Mouse (Mus musculus) T-helper 17 cell (primary cell): Measurements from ENCODE around the gene Tspan9.

Source experiments
- in situ Hi-C, 2 experiments: fragments of 300-600 bp; cut with MboI, MseI; formaldehyde crosslinking; loops; 1 replicate in 1 of 2; 2 replicates in 1 of 2; pipeline ENCODE4 v1.15.1; 2025; ENCODE audit warnings: high pct_unique_total_duplicates in 2 of 2

The Tspan9 gene

DNA sequence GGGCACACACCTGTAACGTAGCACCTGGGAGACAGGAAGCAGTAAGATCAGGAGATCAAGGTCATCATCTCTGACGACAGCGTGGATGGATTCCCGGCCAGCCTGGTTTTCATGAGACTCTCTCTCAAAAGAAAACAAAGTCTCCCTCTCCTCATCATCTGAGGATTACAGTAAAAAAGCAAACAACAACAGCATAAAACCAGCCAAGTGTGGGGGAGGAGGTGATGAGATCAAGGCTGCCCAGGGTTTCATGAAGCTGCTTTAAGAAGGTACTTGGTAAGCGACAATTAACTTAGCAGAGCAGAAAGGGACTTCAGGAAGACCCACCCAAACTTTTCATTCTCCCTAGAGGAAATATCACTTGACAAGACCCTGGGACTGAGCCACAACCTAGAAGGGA is 39.5 kb downstream of the Tspan9 start:
- in situ Hi-C loops, result no loop called here

DNA sequence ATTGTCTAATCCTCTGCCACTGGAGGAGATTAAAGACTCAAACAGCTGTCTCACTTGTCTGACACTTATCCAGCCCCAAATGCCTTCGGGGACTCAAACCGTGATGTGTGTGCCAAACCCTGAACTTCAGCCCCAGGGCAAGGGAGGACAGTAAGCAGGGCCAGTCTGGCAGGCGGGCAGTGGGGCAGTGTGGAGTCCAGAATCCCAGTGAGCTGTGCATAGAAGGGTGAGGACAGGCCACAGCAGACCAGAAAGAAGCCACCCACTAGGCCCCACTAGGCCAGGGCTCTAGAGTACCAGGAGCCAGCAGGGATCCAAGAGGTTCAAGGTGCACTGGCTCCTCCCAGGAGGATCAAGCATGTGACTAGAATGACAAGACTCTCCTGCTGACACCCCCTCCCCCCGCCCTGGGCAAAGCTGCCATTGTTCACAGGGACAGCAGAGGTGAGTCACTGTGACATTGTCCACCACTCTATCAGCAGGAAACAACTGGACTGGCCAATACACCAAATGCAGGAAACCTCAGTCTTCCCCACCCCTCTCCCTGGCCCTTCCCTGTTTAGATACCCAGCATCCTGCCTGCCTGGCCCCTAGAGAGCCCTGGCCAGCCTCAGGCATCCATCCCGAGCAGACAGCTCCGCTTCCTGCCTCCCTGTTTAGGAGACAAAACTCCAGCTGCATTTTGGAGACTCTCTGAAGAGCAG is 40.9 kb downstream of the Tspan9 start:
- in situ Hi-C loops, result no loop called here

DNA sequence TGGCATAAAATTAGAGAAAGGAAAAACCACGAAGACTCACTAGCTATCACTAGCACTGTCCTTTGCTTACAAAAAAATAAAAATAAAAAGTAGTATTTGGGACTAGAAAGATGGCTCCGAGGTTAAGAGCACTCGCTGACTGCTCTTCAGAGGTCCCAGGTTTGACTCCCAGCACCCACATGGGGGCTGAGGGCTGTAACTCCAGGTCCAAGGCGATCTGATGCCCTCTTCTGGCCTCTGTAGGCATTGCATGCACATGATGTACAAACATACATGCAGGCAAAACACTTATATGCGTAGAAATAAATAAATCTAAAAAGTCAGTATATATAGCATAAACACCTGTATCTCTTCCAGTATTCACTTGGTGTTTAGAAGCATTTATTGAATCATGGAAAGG is 43.5 kb downstream of the Tspan9 start:
- in situ Hi-C loops, result no loop called here

DNA sequence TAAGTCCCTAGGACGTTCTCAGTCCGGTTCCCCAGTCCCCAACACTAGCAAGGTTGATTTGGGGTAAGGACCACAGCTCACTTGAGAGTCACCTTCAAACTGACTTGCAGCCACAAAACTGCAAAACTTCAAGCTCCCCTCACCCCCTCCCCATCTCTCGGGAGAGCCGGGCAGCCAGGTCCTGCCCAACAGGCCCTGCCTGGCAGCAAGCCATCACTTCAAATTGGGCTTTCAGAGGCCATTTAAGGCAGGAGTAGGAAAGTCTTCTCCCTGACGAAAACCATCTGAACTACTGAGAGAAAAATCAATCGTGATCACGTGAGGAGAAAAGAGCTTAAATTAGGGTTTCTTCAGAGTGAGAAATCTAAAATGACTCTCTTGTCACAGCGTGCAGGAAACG is 44.2 kb downstream of the Tspan9 start:
- in situ Hi-C loops, result no loop called here

DNA sequence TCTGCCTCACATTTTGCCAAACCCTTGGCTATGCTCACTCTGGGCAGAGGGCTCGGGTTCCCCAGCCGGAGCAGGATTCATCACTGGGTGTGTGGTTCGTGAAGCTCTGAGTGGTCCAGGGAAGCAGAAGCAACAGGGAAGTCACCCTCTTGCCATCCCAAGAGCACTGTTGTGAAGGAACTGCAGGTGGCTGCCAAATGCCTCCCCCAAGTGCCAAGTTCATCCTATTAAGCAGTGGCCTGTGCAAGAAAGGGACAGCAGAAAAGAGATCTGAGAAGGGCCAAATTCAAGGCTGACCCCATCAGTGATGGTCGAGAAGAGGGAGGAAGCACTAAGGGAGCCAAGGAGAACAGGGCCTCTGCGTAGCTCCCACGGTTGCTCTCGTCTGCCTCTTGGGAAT is 46.9 kb downstream of the Tspan9 start:
- in situ Hi-C loops, result no loop called here

DNA sequence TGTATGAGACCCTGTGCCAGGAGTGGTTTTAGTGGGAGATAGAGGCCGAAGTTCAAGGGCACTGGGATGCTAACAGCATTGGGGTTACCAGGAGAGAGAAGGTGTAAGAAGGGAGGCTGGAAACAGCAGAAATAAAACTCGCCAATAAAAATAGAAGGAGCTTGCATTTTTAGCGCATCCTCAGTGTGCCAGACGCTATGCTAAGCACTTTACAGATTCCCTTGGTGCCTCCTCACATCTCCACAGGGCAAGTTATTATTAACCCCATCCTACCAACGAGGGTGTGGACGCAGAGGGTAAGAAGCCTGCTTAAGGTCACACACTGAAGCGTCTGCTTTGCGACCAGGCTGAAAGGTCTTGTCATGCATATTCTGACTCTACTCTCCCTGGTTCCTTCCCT is 47.5 kb downstream of the Tspan9 start:
- in situ Hi-C loops, result no loop called here

DNA sequence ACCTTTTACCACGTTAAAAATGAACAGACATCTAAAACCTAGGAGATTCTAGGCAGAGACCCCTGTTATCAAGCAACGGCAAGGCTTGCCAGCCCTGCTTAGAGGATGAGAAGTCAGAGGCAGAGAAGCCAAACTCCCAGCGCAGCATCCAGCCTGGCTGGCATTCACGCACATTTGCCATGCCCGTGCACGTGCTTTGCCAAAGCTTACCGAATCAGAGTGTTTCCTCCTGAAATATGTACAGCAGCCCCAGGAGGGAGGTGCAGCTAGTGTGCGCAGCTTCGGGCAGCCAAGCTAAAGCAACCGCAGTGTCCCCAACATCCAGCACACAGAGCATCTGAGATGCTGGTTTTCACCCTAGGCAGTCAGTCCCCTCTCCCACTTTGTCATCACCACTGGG is 48.3 kb downstream of the Tspan9 start:
- in situ Hi-C loops, result no loop called here

DNA sequence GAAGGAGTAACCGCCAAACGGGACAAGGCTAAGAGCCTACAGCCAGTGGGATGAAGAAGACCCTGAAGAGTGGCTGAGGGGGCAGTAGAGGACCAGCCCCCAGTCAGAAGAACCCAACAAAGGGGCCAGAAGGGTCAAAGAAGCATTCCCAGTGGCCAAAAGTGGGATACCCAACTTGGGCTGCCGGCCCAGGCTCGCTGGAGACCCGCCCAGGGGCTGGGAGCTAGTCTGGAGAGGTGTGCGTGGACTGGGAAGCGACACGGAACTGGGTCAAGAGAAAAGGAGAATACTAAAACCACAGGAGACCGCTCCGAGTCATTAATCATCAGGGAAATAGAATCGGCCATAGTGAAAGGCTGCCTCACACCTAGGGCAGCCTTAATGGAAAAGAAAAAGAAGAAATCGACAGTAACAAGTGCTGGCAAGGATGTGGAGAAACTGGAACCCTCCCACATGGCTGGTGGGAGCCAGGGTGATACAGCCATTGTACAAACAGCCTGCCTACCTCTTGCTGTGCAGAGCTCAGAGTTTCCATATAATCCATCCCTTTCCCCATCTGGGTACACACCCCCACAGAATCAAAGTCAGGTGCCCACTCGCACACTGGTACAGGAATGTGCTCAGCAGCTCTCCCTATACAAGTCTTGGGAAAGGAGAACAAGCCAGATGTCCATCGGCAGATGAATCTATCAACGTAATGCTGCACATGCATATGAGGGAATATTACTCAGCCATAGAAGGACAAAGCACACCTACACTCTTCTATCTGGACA is 49.4 kb downstream of the Tspan9 start:
- in situ Hi-C loops, result loop anchor here (5.0 kb wide), 2 partner anchors 122 to 127 kb away; no protein-coding TSS in a partner anchor

DNA sequence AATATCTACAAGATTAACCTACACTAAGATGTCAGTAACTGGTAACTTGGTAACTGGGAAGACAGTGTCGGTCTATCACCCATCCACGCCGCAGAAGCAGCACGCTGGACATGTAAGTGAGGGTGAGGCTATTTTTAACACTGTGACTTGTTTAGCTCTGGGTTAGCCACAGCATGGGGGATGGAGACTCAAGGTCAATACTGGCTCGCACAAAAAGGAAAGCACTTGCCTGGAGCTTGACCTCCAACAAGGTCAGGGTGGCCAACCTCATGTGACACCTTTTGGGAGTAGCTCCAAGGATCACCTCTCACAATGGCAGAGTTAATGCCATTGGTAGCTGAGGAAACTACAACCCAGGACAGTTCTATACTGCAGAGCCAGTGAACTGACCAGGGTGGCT is 50.8 kb downstream of the Tspan9 start:
- in situ Hi-C loops, result loop anchor here (5.0 kb wide), 2 partner anchors 120 to 125 kb away; no protein-coding TSS in a partner anchor

DNA sequence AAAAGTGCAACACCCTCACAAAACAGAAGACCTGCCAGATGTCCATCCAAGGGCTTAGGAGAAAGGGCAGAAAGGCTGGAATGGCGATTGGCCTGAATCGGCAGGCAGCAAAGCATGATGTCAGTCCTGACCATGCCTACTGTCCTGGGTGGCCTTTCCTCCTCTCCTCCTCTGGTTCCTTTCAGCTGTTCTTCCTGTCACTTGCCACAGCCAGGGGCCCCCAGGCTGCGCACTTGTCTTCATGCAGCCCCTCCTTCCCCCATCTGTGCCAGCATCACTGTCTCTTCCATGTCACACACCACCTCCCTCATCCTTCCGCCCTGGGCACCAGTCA is 51.6 kb downstream of the Tspan9 start:
- in situ Hi-C loops, result loop anchor here (5.0 kb wide), 2 partner anchors 119 to 124 kb away; no protein-coding TSS in a partner anchor

DNA sequence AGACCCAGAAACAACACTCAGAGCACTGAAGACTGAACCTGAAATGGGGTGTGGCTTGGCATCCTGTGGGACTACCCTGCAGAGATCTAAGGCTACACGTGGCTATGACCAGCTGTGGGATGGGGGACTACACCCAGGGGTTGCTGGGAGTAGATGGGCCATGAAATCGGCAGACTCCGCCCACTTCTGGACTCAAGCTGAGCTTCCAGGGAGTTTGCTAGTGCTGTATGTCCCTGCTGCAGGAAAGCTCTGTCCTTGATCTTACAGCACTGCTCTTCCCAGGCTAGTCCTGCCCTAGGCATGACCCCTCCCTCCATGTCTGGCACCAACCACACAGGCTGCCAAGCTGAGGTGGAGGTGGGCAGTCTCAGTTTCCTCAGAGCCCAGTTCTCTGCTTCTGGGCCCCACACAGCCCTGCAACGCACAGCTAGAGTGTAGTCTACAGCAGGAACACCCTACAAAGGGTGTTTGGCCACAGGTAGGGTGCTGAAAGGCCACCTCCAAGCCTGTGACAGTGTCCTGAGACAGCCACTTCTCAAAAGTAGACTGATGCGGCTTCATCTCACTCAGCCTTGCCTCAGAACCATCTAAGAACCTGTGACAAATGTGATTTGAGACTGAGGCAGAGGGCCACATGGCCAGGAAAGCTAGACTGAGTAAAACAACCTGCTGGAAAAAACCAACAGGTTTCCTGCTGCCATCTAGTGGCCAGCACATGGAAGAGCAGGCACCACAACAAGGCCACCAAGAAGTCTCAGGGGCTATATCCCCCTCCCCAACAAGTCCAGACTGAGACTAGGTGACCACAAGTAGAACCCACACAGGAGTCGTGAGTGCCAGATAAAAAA is 52.2 kb downstream of the Tspan9 start:
- in situ Hi-C loops, result loop anchor here (5.0 kb wide), 2 partner anchors 119 to 124 kb away; no protein-coding TSS in a partner anchor

DNA sequence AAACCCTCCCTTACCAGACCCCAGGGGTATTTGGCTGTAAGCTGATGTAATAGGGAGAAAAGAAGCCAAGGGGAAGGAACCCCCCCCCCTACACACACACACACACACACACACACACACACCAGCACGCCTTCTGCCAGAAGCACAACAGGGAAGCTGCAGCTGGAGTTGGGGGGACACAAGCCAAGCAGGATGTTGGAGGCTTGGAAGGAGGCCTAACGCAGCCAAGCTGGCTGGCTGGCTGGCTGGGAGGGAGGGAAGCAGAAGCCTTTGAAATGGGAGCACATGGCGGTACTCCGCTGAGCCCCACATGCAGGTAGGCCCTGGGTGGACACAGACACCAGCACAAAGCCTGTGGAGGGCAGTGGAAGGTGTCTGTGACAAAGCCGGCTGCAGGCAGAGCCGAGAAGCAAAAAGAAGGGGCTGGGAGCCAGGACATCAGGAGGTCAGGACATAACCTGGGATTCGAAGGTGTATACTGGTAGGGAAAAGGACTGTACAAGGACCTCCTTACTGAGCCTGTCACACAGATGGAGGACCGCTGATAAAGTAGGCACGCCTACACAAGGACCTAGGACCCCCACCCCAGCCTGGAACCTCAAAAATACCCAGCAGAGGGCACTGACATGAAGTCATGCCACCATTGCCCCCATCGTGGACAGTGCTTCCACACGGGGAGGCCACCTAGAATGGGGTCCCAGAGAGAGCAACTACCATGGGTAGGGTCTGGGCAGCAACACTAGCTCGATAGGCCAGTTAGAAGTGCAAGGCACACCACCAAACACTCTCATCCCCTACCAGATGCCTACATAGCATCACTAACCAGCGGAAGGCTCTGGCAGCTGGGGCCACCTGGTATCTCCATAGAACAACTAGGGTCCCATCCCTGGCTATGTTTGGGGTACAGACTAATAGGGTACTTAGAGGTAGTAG is 53.4 kb downstream of the Tspan9 start:
- in situ Hi-C loops, result loop anchor here (5.0 kb wide), 2 partner anchors 118 to 123 kb away; no protein-coding TSS in a partner anchor

DNA sequence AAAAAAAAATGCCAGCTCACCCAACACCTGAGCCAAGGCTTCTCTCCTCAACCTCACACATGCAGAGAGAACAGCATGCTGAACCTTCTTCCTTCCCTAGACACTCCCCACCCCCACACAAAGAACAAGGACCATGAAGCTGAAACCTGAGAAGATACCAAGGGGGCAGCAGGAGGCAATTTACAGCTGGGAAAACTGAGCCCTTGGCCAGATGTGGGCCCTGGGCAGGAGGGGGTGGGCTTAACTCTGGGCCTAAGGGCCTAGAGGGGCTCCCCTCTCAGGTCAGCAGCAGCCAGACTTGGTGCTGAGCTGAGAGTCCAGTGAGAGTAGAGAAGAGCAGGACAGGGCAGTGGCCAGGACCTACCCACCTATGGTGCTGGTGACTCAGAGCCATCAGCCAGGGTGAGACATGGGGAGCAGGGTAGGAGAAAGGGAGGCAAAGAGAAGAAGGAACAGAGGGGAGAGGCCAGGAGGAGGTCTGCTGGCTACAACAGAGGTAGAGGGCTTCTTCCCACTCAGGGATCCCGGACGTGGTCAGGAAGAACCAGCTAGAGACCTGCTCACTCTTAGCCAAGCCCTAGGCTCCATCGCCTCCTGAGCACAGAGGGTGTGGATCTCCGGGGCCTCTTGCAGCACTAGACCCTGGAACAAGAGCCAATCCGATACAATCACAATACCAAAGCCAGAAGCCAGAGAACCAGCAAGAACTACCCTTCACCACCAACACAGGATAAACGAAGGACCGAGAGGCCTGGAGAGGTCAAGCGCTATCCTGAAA is 54.5 kb downstream of the Tspan9 start:
- in situ Hi-C loops, result no loop called here

DNA sequence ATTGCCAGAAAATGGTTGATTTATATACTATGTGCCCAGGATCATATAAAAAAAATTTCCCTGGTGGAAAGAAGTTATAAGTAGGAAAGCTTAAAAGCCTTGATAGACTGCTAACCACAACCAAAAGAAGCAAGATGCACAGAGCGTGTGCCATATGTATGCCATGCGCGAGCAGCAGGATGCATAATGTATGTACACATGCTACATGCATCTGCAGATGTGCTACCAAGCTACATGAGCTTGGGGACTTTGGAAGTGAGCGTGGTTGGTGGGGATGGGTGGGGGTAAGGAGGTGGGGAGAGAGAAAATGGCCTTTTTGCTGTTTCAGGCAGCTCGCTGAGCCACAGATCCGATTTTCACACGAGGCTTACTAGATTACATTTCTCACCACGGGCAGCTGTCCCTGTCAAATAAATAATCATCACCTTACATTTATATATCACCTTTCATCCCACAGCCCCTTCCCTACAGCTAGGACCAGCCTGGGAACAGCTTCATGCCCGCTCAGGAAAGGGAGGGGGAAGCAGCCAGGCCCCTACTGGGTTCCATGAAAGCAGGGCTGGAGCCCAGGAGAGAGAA is 57.8 kb downstream of the Tspan9 start:
- in situ Hi-C loops, result no loop called here

DNA sequence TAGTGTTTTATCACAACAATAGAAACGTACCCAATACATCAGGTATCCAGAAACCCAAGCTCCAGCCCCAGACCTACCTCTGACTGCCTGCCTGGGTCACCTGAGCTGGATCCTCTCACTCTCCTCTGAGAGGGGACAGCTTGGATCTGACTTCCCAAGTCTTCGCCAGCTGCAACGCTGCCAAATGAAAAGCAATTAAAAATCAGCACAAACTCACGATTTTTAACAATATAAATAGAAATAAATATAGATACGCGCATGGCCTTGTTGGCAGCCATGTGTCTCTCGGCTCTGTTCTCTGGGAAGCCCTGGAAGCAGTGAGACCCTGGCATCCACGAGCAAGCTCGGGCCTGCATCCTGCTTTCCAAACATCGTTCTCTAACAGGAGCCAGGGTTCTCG is 60.1 kb downstream of the Tspan9 start:
- in situ Hi-C loops, result no loop called here

DNA sequence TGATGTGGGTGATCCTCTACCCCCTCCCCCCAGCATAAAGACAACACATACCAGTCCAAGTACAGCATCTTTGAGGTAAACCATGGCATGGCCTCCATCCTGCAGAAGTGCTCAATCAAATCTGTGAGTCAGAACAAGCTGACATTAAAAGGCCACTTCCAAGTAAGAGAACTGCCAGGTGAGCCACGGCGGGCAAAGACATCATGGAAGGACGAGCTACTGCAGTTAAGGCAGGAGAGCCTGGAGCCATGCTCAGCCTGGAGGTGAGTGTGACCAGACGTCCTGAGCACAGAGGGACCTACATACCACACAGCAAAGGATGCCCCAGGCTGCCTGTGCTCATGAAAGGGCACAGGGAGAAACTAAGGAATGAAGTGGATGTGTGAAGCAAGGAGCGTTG is 61.6 kb downstream of the Tspan9 start:
- in situ Hi-C loops, result no loop called here

DNA sequence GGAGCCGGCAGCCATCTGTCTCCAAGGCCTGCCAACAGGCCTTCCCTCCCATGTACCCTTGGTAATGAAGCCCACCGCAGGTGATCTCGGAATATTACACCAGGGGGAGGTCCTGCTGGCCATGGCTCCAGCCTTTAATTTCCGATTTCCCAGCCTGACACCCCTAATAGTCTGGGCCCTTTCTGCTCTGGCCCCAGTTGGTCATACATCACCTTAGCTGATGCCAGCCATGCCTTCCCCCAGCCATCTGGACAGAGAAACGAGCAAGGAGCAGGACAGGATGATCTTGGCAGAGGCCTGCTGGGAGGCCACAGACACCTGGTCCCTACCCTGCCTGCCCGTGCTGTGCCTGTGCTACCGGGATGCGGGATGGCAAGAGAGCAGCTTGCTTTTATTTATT is 62.1 kb downstream of the Tspan9 start:
- in situ Hi-C loops, result no loop called here

DNA sequence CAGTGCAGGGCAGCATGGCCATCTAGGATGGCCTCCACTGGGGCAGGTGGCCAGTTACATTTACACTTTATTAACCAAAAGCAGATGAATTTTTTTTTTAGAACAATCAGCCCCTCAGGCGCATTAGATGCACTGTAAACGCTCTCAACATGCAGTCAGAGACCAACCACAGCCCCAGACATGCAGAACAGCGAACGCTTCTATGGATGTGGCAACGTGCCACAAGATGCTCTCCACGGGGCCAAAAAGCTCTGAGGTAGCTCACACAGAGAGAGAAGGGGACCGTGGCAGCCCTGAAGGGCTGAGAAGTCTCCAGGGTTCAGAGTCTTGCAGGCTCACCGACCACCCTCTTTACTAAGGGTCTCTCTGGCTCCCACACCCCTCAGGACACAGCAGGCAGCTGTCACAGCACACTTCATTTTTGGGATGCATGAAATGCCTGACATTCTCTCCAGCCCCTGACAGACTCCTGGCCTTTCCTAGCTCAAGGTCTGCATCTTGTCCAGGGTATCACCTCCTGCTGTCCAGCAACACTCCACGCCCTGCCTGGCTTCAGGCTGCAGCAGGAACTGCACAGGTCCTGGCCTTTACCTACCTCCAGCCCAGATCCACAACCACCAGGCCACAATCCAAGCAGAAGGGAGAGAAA is 63.7 kb downstream of the Tspan9 start:
- in situ Hi-C loops, result no loop called here

DNA sequence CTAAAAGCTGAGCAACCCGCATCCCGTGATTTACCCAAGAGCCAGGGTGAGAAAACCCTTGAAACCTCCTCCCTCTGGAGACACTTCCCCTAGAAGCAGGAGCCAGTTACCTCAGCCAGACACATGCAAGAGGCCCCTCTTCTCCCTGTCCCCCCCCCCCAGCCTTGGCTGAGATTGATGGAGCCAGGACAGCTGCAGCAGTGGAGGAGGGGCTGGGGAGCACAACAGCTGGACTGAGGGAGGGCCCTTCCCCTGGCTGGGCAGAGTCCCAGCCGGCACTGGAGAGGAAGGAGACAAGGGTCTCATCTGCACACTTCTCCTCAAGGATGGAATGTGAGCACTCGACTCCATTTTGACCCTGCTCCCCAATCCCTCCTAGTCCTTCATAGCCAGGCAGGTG is 64.9 kb downstream of the Tspan9 start:
- in situ Hi-C loops, result no loop called here
